Mouse (Mus musculus) urinary bladder, postnatal 25 days (tissue): ENCODE measurements at regions not wholly inside any gene's neighbourhood (a gene's known extent, or its start where the extent isn't known, plus 50 kb on each side); places are given as distances from the start of the nearest gene placed in this dataset.

ENCODE experiments used
- DNase-seq: peaks from one replicate; pipeline ENCODE4 v3.0.0; 2022; ENCODE audit warnings: low spot score

DNA sequence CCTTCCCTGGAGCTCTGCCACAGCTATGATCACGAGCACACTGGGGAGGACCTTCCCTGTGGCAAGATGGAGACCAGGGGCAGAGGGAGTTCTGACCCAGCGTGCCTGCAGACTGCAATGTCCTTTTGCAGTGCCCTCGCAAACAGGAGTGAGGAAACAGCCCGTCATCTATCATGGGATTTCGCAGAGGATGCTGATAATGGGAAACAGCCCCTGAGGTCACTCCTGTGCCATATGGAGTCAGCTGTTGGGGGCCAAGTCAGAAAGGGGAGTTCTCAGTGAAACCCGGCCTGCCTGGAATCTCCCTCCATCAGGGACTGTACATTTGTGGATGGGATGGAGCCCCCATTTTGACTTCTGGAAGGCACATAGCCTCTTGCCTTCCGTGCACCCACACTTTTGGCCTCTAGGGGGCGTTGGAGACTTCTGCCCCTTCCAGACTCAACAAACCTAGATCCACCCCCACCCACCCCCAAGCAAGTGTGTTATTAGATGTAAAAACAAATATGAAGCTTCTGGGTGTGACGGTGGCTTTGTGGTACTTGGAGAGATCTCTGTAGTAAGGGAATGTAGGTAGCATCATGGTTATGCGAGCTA is 98.1 kb downstream of the Kdr start:
- DNase-seq, result no peak

GRCm38 (mm10) chr5:75878361-75878760 is 99.9 kb downstream of the Kdr start:
- DNase-seq, result no peak

DNA sequence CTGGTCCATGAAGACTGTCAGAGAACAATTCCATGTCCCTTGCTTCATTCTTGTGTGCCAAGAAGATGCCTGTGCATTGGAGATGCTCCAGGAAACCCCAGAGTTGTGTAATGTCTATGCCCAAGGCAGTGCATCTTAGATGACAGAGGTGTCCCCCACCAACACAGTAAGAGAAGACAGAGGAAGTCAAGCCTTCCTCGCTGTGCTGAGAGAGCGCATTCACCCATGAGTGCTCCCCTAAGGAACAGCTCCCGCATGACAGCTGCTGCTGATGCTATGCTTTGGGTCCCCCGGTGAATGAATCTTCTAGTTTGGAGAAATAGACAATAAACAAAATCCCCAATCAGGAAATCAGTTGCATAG is 100.7 kb downstream of the Kdr start:
- no peak for DNase-seq

DNA sequence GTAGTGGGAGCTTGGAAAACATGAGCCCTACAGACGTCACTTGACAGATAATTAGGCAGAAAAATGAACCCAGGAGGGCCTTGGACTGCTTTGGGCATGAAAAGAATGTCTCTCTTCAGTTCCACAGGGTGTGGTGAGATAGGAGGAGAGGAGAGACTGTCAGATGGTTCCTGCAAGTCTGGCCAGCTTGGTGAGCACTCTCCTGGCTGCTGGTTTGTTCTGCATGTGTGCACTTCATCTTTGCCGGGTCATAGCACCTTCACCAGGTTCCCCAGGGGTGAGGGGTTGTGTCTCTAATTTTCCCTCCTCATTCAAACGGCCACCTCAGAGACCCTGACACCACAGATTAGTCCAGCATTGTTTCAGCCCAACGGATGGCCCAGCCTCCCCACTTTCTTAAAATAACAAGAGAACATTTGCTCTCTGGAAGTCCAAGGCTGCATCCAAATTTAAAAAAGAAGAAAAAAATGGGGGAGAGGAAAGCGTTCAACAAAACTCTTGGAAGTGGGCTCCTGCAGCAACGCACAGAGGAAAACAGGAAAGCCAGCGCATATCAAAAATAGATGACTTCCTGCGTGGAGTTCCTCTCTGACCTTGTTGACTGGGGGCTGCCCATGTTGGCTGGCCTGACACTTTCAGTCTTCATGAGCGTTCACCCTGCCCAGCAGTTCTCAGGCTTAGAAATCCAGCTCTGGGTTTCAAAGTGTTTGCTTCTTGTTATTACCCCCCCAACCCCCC is 101.2 kb downstream of the Kdr start:
- no peak for DNase-seq

- peak; percentile 65 for DNase-seq
Observed at GRCm38 (mm10) chr5:75871120-75871519, 107.1 kb downstream of the Kdr start.

- no peak for DNase-seq
Observed at GRCm38 (mm10) chr5:75870666-75871065, 107.6 kb downstream of the Kdr start.

DNA sequence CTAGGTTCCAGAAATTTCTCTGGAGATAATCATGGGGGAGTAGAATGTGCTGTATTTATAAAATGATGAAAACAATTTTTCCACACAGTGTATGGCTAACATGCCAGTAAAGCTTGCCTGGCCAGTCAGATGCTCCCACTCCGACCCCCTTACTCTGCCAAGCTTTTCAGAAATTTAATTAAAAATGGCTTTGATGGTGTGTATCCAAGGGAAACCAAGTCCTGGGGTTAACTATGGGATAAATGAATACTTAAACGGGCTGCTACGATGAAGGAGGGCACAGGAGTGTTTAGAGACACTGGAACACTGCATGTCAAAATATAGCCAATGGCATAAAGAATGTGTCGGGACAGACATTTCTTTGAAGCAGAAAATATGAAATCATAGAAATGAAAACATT is 108.7 kb downstream of the Kdr start:
- DNase-seq, result no peak

DNA sequence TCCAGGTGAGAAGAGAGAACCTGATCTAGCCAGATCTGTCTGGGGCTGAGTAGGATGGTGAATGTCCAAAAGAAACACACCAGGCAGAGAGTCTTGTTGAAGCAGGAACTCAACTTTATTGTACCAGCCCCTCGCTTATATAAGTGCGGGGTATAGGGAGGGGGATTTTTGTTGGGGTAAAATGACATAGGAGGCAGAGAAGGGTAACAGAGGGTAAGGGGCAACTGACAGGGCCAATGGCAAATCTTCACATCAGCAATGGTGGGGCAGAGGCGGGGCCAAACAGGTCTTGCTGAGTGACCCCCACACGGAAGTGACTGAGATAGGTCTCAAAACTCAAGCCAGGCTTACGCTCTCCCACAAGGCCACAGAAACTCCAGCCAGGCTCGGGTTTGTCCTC is 113.2 kb downstream of the Kdr start:
- no peak for DNase-seq

- no peak for DNase-seq
Observed at GRCm38 (mm10) chr5:75863358-75863757, 114.9 kb downstream of the Kdr start.

DNA sequence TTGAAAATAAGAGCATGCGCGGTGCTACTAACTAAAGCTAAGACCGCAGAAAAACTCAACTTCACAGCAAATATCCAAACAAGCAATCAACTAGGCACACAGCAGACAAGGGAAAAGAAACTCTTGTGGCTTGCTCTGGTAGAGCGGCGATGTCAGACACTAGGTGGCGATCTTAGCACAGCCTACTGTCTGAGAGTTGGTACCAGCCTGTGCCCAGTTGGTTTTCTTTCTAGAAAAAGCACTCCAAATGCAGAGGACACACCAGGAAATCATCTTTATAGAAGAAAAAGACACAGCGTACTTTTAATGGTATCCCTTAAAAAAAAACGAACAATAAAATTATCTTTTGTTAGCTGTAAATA is 115.6 kb downstream of the Kdr start:
- DNase-seq, result peak; percentile 39

GRCm38 (mm10) chr5:75861916-75862629 is 116.2 kb downstream of the Kdr start:
- no peak for DNase-seq

DNA sequence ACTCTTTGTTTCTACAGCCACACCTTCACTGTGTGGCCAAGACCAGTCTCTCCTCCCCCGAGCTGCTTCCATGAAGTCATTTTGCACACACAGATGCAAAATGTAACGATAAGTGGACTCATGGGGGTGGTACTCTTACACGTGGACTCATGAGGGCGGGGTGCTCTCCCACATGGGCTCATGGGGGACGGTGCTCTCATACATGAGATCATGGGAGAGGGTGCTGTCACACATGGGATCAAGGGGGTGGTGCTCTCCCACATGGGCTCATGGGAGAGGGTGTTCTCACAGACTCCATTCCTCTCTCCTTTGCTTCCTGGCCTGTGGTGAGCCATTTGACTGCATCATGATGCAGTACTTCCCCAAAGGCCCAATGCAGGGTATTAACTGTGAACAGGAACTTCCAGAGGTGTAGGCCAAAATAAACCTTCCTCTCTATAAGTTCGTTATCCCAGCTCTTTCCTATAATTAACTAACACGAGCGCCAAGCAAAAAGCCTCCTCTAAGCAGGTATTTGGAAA is 118.9 kb downstream of the Kdr start:
- no peak for DNase-seq

DNA sequence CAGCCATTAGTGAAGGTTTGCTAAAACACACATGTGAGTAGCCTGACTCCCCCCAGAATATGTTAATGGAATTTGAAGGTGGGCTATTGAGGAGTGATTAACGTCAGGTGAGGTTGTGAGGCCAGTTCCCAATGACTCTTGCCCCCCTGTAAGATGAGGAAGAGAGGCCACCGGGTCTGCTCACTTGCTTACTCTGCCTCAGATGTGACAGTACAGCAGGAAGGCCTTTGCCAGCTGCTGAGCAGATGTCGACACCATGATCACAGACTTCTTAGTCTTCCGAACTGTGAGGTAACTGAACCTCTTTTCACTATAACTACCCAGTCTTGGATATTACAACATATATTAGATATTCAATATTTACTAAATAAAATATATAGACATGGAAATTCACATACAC is 127.4 kb downstream of the Kdr start:
- DNase-seq, result no peak

- no peak for DNase-seq
Observed at GRCm38 (mm10) chr5:75847966-75848365, 130.3 kb downstream of the Kdr start.

GRCm38 (mm10) chr5:75847341-75847740 is 130.9 kb downstream of the Kdr start:
- no peak for DNase-seq

GRCm38 (mm10) chr5:75846016-75846415 is 132.2 kb downstream of the Kdr start:
- DNase-seq, result no peak

- DNase-seq, result no peak
Observed at GRCm38 (mm10) chr5:75843807-75844206, 134.5 kb downstream of the Kdr start.

- no peak for DNase-seq
Observed at GRCm38 (mm10) chr5:75840421-75840820, 137.8 kb downstream of the Kdr start.

- no peak for DNase-seq
Observed at GRCm38 (mm10) chr5:75835556-75835961, 142.7 kb downstream of the Kdr start.

DNA sequence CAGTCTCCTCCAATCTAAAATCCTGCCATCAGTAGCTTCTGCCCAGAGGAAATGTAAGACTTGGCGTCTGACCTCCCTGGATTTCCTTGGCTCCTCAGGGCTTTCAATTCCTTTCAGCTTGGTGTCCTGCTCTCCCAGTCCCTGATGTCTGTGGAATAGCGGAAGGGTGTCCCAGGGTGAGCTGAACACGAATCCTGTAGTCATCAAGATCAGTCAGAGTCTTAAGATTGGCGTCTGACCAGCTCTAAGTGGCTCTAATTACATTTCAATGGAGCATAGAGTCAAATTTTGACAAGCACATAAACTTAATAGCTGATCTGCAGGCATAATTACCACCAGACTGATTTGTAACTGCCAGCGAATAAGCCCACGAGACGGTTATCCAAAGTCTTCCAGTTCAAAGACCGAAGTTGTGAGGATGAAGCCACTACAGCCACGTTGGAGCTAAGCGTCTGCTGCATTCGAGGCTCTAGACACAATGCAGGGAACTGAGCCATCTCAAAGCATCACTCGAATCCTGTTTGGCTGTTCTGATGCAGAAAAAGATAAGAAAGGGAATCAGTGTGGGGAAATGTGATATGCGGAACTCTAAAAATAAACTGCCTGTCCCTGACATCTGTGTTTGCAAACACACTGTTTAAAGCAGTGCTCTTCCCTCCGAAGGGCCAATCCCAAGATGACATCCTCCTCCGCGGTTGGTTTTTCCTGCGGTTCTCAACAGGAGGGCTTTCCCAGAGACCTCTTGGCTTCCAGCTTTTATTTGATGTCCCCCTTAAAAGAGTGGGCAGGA is 143.3 kb downstream of the Kdr start:
- no peak for DNase-seq

DNA sequence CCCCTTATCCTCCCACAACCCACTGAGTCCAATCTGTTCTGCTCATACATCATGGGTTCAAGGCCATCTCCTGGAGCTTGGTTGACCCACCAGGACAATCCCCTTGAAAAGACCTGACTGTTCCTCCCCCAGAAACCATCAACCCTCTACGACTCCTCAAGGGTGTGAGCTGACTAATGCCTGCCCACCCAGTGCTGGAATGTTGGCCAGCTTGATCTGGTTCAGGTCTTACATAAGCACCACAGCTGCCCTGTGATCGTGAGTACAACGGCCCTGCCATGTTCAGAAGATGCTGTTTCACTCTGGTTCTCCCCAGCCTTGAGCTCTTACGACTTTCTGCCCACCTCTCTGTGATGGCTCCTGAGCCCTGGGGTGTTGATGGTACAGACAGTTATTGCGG is 145.9 kb downstream of the Kdr start:
- DNase-seq, result peak; percentile 13

GRCm38 (mm10) chr5:75829850-75830625 is 148.2 kb downstream of the Kdr start:
- no peak for DNase-seq
